Comparison of ENCODE assay signal across 7 mouse cellular contexts in the genomic region with DNA sequence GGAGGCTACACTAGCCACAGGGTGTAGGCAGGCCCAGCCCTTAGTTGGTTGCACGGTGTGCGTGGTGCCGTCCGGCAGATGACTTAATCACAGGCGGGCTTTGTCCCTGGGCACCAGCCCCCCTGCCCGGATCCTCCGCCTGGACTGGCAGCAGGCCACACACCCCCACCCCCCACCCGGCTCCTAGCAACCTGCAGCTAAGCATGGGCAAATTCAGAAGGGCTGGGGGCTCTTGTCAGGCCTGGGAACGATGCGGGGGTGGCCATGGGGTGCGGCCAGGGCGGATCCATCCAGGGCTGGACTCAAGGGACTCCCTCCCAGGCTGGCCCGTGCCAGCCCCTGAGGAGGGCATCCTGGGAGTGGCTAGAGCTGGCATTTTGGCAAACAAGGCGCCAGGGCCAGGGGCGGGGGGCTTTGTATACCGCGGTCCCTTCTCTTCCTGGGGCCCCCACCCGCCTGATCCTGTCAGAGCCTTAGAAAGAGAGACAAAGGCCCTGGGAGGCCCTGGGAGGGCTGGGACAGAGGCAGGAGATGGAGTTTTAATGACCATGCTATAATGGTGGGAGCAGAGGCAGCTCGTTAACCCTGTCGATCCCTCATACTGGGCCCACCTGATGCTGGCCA. TPM values are rescaled to one million over a fixed set of nuclear protein-coding genes. Genes with fewer than 3 reads are reported as not detected.
DNase-seq lines count a peak whose midpoint lies in the region; ATAC-seq lines count a peak whose summit lies in the region.

No protein-coding gene starts in this region.

- H3K27me3 ChIP-seq in embryonic facial prominence, embryonic 11.5 days (ENCODE audit: control insufficient read depth, insufficient read depth, low read length), result no peaks in the 10 kb centered on the region

- no peaks in the 10 kb centered on the region for H3K9me3 ChIP-seq in embryonic facial prominence, embryonic 11.5 days (replicated peaks; ENCODE audit: control insufficient read depth, low read length)

- H3K4me3 ChIP-seq in embryonic facial prominence, embryonic 11.5 days (ENCODE audit: low read depth, low read length), result no peak overlapping the region

- H3K36me3 ChIP-seq in embryonic facial prominence, embryonic 11.5 days (replicated peaks; ENCODE audit: control insufficient read depth, insufficient read depth, low read depth, low read length), result no peaks in the 10 kb centered on the region

- ATAC-seq in embryonic facial prominence, embryonic 11.5 days (replicated peaks; ENCODE audit: insufficient number of reproducible peaks, low FRiP score, low TSS enrichment, low read depth), result peak; percentile 41; the same call in 1 of the 2 replicates
- ATAC-seq in activated CD4-positive, CD25-positive, alpha-beta regulatory T cell, adult 4 months, result no peak

- H3K9ac ChIP-seq in embryonic facial prominence, embryonic 11.5 days (replicated peaks; ENCODE audit: low read length), result peak overlapping the region; percentile 22; the same call in 1 of the 2 replicates

- intact Hi-C loops in heart, postnatal 36 days (cut with DNase I), result no loop called here

- H3K27ac ChIP-seq in embryonic facial prominence, embryonic 11.5 days (replicated peaks; ENCODE audit: low read depth, low read length), result no peak overlapping the region

- peak; percentile 52 for DNase-seq in embryo, embryonic 10 days (ENCODE audit: low spot score)
- no peak for DNase-seq in embryonic facial prominence, embryonic 11.5 days (ENCODE audit: low spot score)
- DNase-seq in heart, postnatal 36 days, result peak; percentile 38 to 65
- DNase-seq in lung, postnatal 25 days (ENCODE audit: low spot score), result peak; percentile 80
- no peak for DNase-seq in thymus, postnatal 25 days
- DNase-seq in yolk sac, embryonic 10.5 days (ENCODE audit: low spot score), result no peak

- H3K4me1 ChIP-seq in embryonic facial prominence, embryonic 11.5 days (ENCODE audit: control insufficient read depth, insufficient read depth, low read length), result peaks cover 7% of the 10 kb centered on the region; the same call in 1 of the 2 replicates

- WGBS in embryonic facial prominence, embryonic 11.5 days, result 51% methylated on average over 19 of the region's 20 CpGs

- no peak overlapping the region for H3K4me2 ChIP-seq in embryonic facial prominence, embryonic 11.5 days (ENCODE audit: low read depth, low read length)

RNA-seq across cellular contexts. Expression of gene Tmem129, which starts 31.1 kb away (rescaled TPM):
- polyA plus RNA-seq in embryonic facial prominence, embryonic 11.5 days (2014; fragmentation: Nextera tagmentation; extraction: Ambion mirVana), result 38.6 and 39.9 TPM in 2 replicates
- 10 to 100 TPM; 20.8 to 21.0 TPM for total RNA-seq in heart, postnatal 36 days (2021)
- polyA plus RNA-seq in activated CD4-positive, CD25-positive, alpha-beta regulatory T cell, adult 4 months (2017; shearing (Covaris generic)), result 10 to 100 TPM; 26.9 to 27.1 TPM

RNA-seq across cellular contexts. Expression of gene Tacc3, which starts 31.4 kb away (rescaled TPM):
- 318 and 328 TPM in 2 replicates for polyA plus RNA-seq in embryonic facial prominence, embryonic 11.5 days (2014; fragmentation: Nextera tagmentation; extraction: Ambion mirVana)
- 1 to 10 TPM; 2.0 to 2.2 TPM for total RNA-seq in heart, postnatal 36 days (2021)
- polyA plus RNA-seq in activated CD4-positive, CD25-positive, alpha-beta regulatory T cell, adult 4 months (2017; shearing (Covaris generic)), result 10 to 100 TPM; 51.6 to 56.2 TPM

RNA-seq across cellular contexts. Expression of gene Fgfr3, which starts 32.1 kb away (rescaled TPM):
- 7.6 and 9.5 TPM in 2 replicates for polyA plus RNA-seq in embryonic facial prominence, embryonic 11.5 days (2014; fragmentation: Nextera tagmentation; extraction: Ambion mirVana)
- total RNA-seq in heart, postnatal 36 days (2021), result 1 to 10 TPM; 6.2 to 9.6 TPM
- polyA plus RNA-seq in activated CD4-positive, CD25-positive, alpha-beta regulatory T cell, adult 4 months (2017; shearing (Covaris generic)), result under 1 TPM in 1 of 2 experiments, not detected in 1; 0.11 TPM

RNA-seq across cellular contexts. Expression of gene Slbp, which starts 37.0 kb away (rescaled TPM):
- polyA plus RNA-seq in embryonic facial prominence, embryonic 11.5 days (2014; fragmentation: Nextera tagmentation; extraction: Ambion mirVana), result 323 and 360 TPM in 2 replicates
- 10 to 100 TPM; 13.1 to 13.7 TPM for total RNA-seq in heart, postnatal 36 days (2021)
- 100 to 1,000 TPM; 182 to 187 TPM for polyA plus RNA-seq in activated CD4-positive, CD25-positive, alpha-beta regulatory T cell, adult 4 months (2017; shearing (Covaris generic))

RNA-seq across cellular contexts. Expression of gene Gm9903, which starts 59.6 kb away (rescaled TPM):
- polyA plus RNA-seq in embryonic facial prominence, embryonic 11.5 days (2014; fragmentation: Nextera tagmentation; extraction: Ambion mirVana), result 0.74 and 0.97 TPM in 2 replicates
- under 1 TPM; 0.39 to 0.84 TPM for total RNA-seq in heart, postnatal 36 days (2021)
- polyA plus RNA-seq in activated CD4-positive, CD25-positive, alpha-beta regulatory T cell, adult 4 months (2017; shearing (Covaris generic)), result under 1 TPM; 0.62 to 0.64 TPM

Comparison
In these comparisons a context has a peak if more than half of its experiments do, and no peak if none do; other contexts are left out.
1. DNase-seq: peak in embryo, embryonic 10 days (single experiment), heart, postnatal 36 days (2 of 2) and lung, postnatal 25 days (single experiment); none in embryonic facial prominence, embryonic 11.5 days (single experiment), thymus, postnatal 25 days (single experiment) and yolk sac, embryonic 10.5 days (single experiment).